Mouse (Mus musculus): ENCODE measurements around the gene Bend7. TPM values are rescaled to one million over a fixed set of nuclear protein-coding genes. Genes with fewer than 3 reads are reported as not detected.

The Bend7 gene
- polyA plus RNA-seq (2015; fragmentation: Nextera tagmentation; extraction: Ambion mirVana), result 2.5 and 2.8 TPM in 2 replicates

GRCm38 (mm10) chr2:4717769-4718661, at the start of gene Bend7:
TSS of gene Bend7 (plus strand) at chr2:4717831.
- under 1% methylated on average over 103 of the region's 124 CpGs for WGBS
- H3K9ac ChIP-seq, result peak within 1 kb of the TSS; percentile 78
- H3K4me2 ChIP-seq, result peak within 1 kb of the TSS; percentile 80

DNA sequence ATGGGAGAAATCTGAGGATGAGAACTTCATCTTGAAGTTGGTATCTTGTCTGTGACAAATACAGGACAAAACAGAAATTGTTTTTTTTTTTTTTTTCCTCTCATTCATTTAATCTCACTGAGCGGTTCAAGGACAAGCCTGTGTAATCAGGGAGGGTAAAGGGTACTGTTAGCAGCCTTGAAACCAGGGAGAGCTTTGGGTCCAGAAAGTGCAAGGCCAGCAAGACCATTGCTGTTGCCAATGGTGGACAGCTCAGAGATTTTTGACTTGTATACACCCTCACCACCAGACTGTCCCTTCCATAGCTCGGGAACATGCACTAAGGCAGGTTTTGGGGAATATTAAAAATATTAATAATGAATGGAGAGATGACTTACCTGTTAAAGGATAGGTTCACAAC, 49.0 kb upstream of the Bend7 start:
- no peak overlapping the region for H3K9ac ChIP-seq
- no peaks in the 10 kb centered on the region for H3K4me1 ChIP-seq
- no peaks in the 10 kb centered on the region for H3K36me3 ChIP-seq (ENCODE audit: poor library complexity, severe bottlenecking)
- ATAC-seq, result no peak
- H3K4me2 ChIP-seq, result no peak overlapping the region
- no peaks in the 10 kb centered on the region for H3K9me3 ChIP-seq (replicated peaks)
- H3K27ac ChIP-seq, result no peak overlapping the region
- 65% methylated on average over 2 of the region's 2 CpGs for WGBS
- H3K4me3 ChIP-seq, result no peak overlapping the region
- H3K27me3 ChIP-seq, result no peaks in the 10 kb centered on the region

More at GRCm38 (mm10) chr2:4717769-4718661, at the start of gene Bend7:
- H3K27me3 ChIP-seq, result peaks cover 26% of the 10 kb centered on the region
- peak within 1 kb of the TSS; percentile 51; the same call in 1 of the 2 replicates for H3K27ac ChIP-seq
- H3K4me1 ChIP-seq, result 0 out of 2 replicates have a peak, but pooled peaks cover 5% of the 10 kb centered on the region
- no peaks in the 10 kb centered on the region for H3K36me3 ChIP-seq (ENCODE audit: poor library complexity, severe bottlenecking)
- peak within 1 kb of the TSS; percentile 71 for H3K4me3 ChIP-seq
- peak; percentile 79 for ATAC-seq
- H3K9me3 ChIP-seq (replicated peaks), result no peaks in the 10 kb centered on the region

- WGBS, result 93% methylated on average over 8 of the region's 8 CpGs
- Histone ChIP-seq H3K4me2 (no peak overlapping the region), H3K27me3 (no peaks in the 10 kb centered on the region), H3K27ac (no peak overlapping the region), H3K4me1 (no peaks in the 10 kb centered on the region), H3K4me3 (no peak overlapping the region), H3K9me3 (replicated peaks) (no peaks in the 10 kb centered on the region), H3K36me3 (ENCODE audit: poor library complexity, severe bottlenecking) (no peaks in the 10 kb centered on the region), H3K9ac (no peak overlapping the region)
- no peak for ATAC-seq
Observed at GRCm38 (mm10) chr2:4669701-4670100, 47.9 kb upstream of the Bend7 start.

DNA sequence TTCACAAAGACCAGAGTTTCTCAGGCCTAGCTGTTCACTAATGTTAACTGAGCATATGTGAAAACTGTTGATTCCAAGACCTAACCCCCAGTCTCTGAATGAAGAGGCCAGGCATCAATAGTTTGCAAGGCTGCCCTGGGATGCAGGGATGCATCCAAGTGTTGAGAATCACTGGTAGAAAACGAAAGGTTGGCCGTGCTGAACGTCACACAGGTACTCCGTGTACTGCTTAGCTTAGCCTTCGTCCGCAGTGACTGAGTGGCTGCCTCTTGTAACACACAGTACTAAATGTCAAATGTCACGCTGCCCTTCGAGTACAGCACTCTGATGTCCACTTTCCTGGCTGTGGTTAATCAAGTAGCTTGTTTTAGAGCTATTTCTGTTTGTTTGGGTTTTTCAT, 46.0 kb upstream of the Bend7 start:
- H3K27me3 ChIP-seq, result no peaks in the 10 kb centered on the region
- WGBS, result 87% methylated on average over 8 of the region's 8 CpGs
- H3K4me3 ChIP-seq, result no peak overlapping the region
- H3K4me2 ChIP-seq, result no peak overlapping the region
- no peaks in the 10 kb centered on the region for H3K4me1 ChIP-seq
- no peak overlapping the region for H3K27ac ChIP-seq
- H3K36me3 ChIP-seq (ENCODE audit: poor library complexity, severe bottlenecking), result no peaks in the 10 kb centered on the region
- ATAC-seq, result no peak
- H3K9ac ChIP-seq, result no peak overlapping the region
- no peaks in the 10 kb centered on the region for H3K9me3 ChIP-seq (replicated peaks)

DNA sequence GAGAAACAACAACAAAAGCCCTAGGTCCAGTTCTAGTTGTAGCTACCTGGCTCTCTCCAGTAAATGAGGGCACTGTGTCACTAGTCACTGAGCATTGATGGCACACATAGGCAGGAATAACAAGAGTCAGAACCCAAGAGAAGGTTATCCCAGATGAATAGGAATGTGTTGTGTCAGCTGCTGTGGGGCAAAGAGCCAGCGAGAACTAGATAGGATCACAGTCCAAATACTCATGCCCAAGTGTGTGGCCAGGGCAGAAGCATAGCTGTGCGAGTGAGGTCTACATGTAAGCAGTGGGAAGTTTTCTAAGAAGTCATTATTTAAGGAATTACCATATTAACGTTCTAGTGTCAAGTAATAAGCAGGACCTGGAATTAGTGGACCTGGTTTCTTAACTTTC, 37.7 kb upstream of the Bend7 start:
- Histone ChIP-seq H3K4me1 (no peaks in the 10 kb centered on the region), H3K9ac (no peak overlapping the region), H3K9me3 (replicated peaks) (no peaks in the 10 kb centered on the region), H3K27ac (no peak overlapping the region), H3K4me3 (no peak overlapping the region), H3K4me2 (no peak overlapping the region), H3K27me3 (no peaks in the 10 kb centered on the region), H3K36me3 (ENCODE audit: poor library complexity, severe bottlenecking) (no peaks in the 10 kb centered on the region)
- ATAC-seq, result no peak
- WGBS, result 88% methylated on average over 3 of the region's 3 CpGs

- Histone ChIP-seq H3K36me3 (ENCODE audit: poor library complexity, severe bottlenecking) (no peaks in the 10 kb centered on the region), H3K4me1 (no peaks in the 10 kb centered on the region), H3K27ac (no peak overlapping the region), H3K9ac (no peak overlapping the region), H3K4me2 (no peak overlapping the region), H3K4me3 (no peak overlapping the region), H3K9me3 (replicated peaks) (no peaks in the 10 kb centered on the region), H3K27me3 (peaks cover 12% of the 10 kb centered on the region)
- 47% methylated on average over 5 of the region's 5 CpGs for whole genome bisulfite sequencing
- no peak for ATAC-seq
Observed at GRCm38 (mm10) chr2:4711262-4711661, 6.4 kb upstream of the Bend7 start.

DNA sequence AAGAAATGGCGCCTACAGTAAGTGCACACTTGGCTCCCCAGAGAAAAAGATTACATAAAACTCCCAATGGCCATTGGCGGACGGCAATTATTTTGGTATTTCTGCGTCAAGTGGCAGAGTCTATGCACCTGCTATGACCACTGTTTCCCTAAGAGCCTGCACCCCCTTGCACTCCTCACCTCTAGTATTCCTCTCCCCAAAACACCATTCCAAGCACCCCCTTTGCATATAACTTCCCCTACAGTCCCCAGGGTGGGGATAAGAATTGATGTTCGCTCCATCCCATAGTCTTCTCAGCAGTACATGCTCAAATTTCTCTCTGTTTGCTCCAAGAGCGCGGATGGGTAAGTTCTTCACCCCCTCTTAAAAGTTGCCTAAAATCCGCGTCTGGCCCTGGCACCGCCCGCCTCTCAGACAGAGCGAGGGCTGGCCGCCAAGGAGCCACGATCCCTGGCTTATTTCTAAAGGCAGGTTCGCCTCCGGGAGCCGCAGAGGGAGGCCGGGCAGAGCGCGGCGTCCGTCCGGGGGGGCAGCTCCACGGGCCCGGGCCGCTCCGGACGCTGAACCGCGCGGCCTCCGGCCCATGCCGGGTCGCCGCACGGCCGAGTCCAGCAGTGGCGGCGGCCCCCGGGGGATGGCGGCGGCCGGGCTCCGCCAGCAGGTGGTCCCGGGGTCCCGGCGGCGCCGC, 406 bp upstream of the Bend7 start:
- WGBS, result 4% methylated on average over 27 of the region's 49 CpGs
- peak overlapping the region; percentile 71 for H3K4me3 ChIP-seq
- H3K27me3 ChIP-seq, result peaks cover 26% of the 10 kb centered on the region
- ATAC-seq, result peak; percentile 71
- 0 out of 2 replicates have a peak, but pooled peaks cover 5% of the 10 kb centered on the region for H3K4me1 ChIP-seq
- no peaks in the 10 kb centered on the region for H3K9me3 ChIP-seq (replicated peaks)
- H3K4me2 ChIP-seq, result peak overlapping the region; percentile 80
- peak overlapping the region; percentile 78 for H3K9ac ChIP-seq
- H3K27ac ChIP-seq, result no peak overlapping the region
- no peaks in the 10 kb centered on the region for H3K36me3 ChIP-seq (ENCODE audit: poor library complexity, severe bottlenecking)

- no peak for ATAC-seq
- no peak overlapping the region for H3K4me2 ChIP-seq
- WGBS, result 92% methylated on average over 8 of the region's 8 CpGs
- H3K9ac ChIP-seq, result no peak overlapping the region
- no peak overlapping the region for H3K4me3 ChIP-seq
- 0 out of 2 replicates have a peak, but pooled peaks cover 4% of the 10 kb centered on the region for H3K27me3 ChIP-seq
- no peak overlapping the region for H3K27ac ChIP-seq
- H3K36me3 ChIP-seq (ENCODE audit: poor library complexity, severe bottlenecking), result no peaks in the 10 kb centered on the region
- no peaks in the 10 kb centered on the region for H3K4me1 ChIP-seq
- H3K9me3 ChIP-seq (replicated peaks), result no peaks in the 10 kb centered on the region
Observed at GRCm38 (mm10) chr2:4723088-4723487, 5.5 kb downstream of the Bend7 start.

- H3K27ac ChIP-seq, result no peak overlapping the region
- H3K9me3 ChIP-seq (replicated peaks), result no peaks in the 10 kb centered on the region
- 94% methylated on average over 4 of the region's 4 CpGs for WGBS
- no peak for ATAC-seq
- no peaks in the 10 kb centered on the region for H3K4me1 ChIP-seq
- no peak overlapping the region for H3K4me3 ChIP-seq
- H3K27me3 ChIP-seq, result no peaks in the 10 kb centered on the region
- H3K36me3 ChIP-seq (ENCODE audit: poor library complexity, severe bottlenecking), result no peaks in the 10 kb centered on the region
- H3K9ac ChIP-seq, result no peak overlapping the region
- no peak overlapping the region for H3K4me2 ChIP-seq
Observed at GRCm38 (mm10) chr2:4730161-4730560, 12.5 kb downstream of the Bend7 start.

GRCm38 (mm10) chr2:4733971-4734370, 16.3 kb downstream of the Bend7 start:
- no peak for ATAC-seq
- Histone ChIP-seq H3K4me2 (no peak overlapping the region), H3K4me1 (no peaks in the 10 kb centered on the region), H3K4me3 (no peak overlapping the region), H3K9ac (no peak overlapping the region), H3K36me3 (ENCODE audit: poor library complexity, severe bottlenecking) (no peaks in the 10 kb centered on the region), H3K9me3 (replicated peaks) (no peaks in the 10 kb centered on the region), H3K27me3 (no peaks in the 10 kb centered on the region), H3K27ac (no peak overlapping the region)
- WGBS, result 97% methylated on average over 1 of the region's 1 CpGs

- ATAC-seq, result no peak
- 90% methylated on average over 7 of the region's 7 CpGs for WGBS
- H3K27me3 ChIP-seq, result no peaks in the 10 kb centered on the region
Observed at GRCm38 (mm10) chr2:4736095-4736797, 18.6 kb downstream of the Bend7 start.

DNA sequence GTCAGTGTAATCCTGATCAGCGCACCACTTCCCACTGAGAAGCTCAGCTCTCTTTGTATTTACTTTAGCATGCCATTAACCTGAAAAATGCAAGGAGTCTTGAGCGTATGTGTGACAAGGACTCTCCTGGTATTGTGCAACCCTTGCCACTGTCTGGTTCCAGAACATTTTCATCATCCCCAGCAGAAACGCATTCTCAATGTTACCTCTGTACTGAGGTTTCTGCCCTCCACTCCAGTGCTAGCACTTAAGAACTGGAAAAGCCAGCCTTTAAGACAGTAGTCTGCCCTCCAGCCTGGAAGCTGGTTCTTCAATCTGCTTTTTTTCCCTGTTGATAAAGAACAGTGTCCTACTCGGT, 19.1 kb downstream of the Bend7 start:
- no peaks in the 10 kb centered on the region for H3K4me1 ChIP-seq
- H3K27me3 ChIP-seq, result no peaks in the 10 kb centered on the region
- H3K36me3 ChIP-seq (ENCODE audit: poor library complexity, severe bottlenecking), result no peaks in the 10 kb centered on the region
- no peak overlapping the region for H3K27ac ChIP-seq
- H3K9me3 ChIP-seq (replicated peaks), result no peaks in the 10 kb centered on the region
- H3K4me3 ChIP-seq, result no peak overlapping the region
- ATAC-seq, result no peak
- WGBS, result 85% methylated on average over 4 of the region's 4 CpGs
- H3K4me2 ChIP-seq, result no peak overlapping the region
- H3K9ac ChIP-seq, result no peak overlapping the region

More at GRCm38 (mm10) chr2:4736095-4736797, 18.6 kb downstream of the Bend7 start:
- Histone ChIP-seq H3K27ac (no peak overlapping the region), H3K36me3 (ENCODE audit: poor library complexity, severe bottlenecking) (no peaks in the 10 kb centered on the region), H3K4me2 (no peak overlapping the region), H3K9me3 (replicated peaks) (no peaks in the 10 kb centered on the region), H3K9ac (no peak overlapping the region), H3K4me3 (no peak overlapping the region), H3K4me1 (no peaks in the 10 kb centered on the region)
